Mouse (Mus musculus) liver, embryonic 11.5 days (tissue): Measurements from ENCODE around the gene Renbp. TPM values are rescaled to one million over a fixed set of nuclear protein-coding genes. Genes with fewer than 3 reads are reported as not detected.

Experiments used
- ATAC-seq: fragments of 200-750 bp; cut with Nextera tagmentation; replicated peaks from 2 replicates; pipeline ENCODE4 v1.8.0; 2017; ENCODE audit warnings: moderate number of reproducible peaks, mild to moderate bottlenecking, moderate TSS enrichment, moderate library complexity; ENCODE audit not compliant: low FRiP score
- DNase-seq: peaks from one replicate; pipeline ENCODE4 v3.0.0-alpha.2; 2017; ENCODE audit warnings: low spot score
- H3K27ac ChIP-seq: fragments of 300-500 bp; sonication (generic); 2 replicates; pipeline ENCODE4 v1.5.1; 2014; ENCODE audit warnings: mild to moderate bottlenecking, low read depth, low read length, control low read depth
- H3K27me3 ChIP-seq: fragments of 300-500 bp; sonication (generic); replicated peaks from 2 replicates; pipeline ENCODE4 v1.6.1; 2014; ENCODE audit warnings: low read length, mixed read lengths; ENCODE audit not compliant: control insufficient read depth, insufficient read depth
- H3K36me3 ChIP-seq: fragments of 300-500 bp; sonication (generic); 2 replicates; pipeline ENCODE4 v1.6.1; 2014; ENCODE audit warnings: mild to moderate bottlenecking, low read length, moderate library complexity, mixed read lengths; ENCODE audit not compliant: control insufficient read depth, insufficient read depth
- H3K4me1 ChIP-seq: fragments of 300-500 bp; sonication (generic); replicated peaks from 2 replicates; pipeline ENCODE4 v1.6.1; 2014; ENCODE audit warnings: low read length, mixed read lengths; ENCODE audit not compliant: control insufficient read depth, insufficient read depth
- H3K4me2 ChIP-seq: fragments of 300-500 bp; sonication (generic); 2 replicates; pipeline ENCODE4 v1.6.1; 2014; ENCODE audit warnings: mild to moderate bottlenecking, control low read depth, moderate library complexity
- H3K4me3 ChIP-seq: fragments of 300-500 bp; sonication (generic); 2 replicates; pipeline ENCODE4 v1.5.1; 2014; ENCODE audit warnings: low read depth, low read length, control low read depth
- H3K9ac ChIP-seq: fragments of 300-500 bp; sonication (generic); 2 replicates; pipeline ENCODE4 v1.6.1; 2014; ENCODE audit warnings: low read depth, low read length, control low read depth
- H3K9me3 ChIP-seq: fragments of 300-500 bp; sonication (generic); 2 replicates; pipeline ENCODE4 v1.6.1; 2016; ENCODE audit warnings: low read length, inconsistent platforms, mixed read lengths; ENCODE audit not compliant: control insufficient read depth
- WGBS: fragments of 180-500 bp; shearing (Covaris S2); extraction: QIAGEN DNeasy Blood & Tissue Kit; methylation state at CpG from one replicate; pipeline ENCODE4 v1.1.7; 2014; 5-methylcytosine and 5-hydroxymethylcytosine counted together
- polyA plus RNA-seq: library from polyadenylated mRNA; unstranded; fragments of >200 nt; fragmentation: Nextera tagmentation; extraction: Ambion mirVana; gene quantifications from 2 replicates; pipeline ENCODE4 v1.2.1, GENCODE M21; 2014

Gene Renbp
- polyA plus RNA-seq, 1 experiment from 2014 or later = 32.5 TPM

DNA sequence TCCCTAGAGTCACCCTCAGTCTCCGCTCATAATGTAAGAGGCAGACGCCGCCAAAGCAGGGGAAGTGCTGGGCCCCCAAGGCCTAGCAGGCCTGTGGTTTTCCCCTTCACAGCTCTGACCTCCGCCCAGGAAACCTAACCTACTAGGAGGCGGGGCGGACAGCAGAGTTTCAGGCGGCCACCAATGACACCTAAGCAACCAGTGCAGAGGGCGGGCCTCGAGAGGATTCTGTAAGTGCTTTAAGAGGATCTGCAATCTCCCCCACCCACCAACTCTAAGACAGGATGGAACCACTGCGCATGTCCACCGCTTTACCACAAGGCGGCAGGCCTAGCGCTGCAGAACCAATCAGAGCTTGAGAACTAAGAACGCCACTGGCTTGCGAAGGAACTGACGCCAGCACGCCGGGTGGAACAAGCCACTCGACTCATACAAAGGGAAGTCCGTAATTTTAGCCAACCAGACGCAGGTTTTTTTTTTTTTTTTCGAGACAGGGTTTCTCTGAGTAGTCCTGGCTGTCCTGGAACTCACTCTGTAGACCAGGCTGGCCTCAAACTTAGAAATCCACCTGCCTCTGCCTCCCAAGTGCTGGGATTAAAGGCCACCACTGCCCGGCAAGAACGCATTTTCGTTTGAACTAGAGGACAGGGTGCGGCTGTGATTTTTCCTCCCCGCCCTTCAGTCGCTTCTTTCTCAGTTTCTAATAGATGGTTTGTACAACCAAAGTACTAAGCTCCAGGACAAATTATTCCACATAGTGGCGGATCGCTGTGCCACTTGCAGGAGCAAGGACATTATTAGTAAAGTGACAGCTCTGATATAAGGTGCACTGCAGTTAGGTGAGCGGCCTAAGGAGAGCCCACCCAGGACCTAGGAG lies 15.6 kb downstream of the Renbp start:
- Histone ChIP-seq H3K4me2 (peak overlapping the region; percentile 64), H3K4me1 (peaks cover 2% of the 10 kb centered on the region), H3K27ac (peak overlapping the region; percentile 70), H3K27me3 (peaks cover 6% of the 10 kb centered on the region; the same call in 1 of the 2 replicates), H3K9ac (no peak overlapping the region), H3K4me3 (peak overlapping the region; percentile 34), H3K36me3 (no peaks in the 10 kb centered on the region; the same call in 1 of the 2 replicates), H3K9me3 (no peaks in the 10 kb centered on the region)
- ATAC-seq = peak; percentile 95
- 22% methylated on average over 31 of the region's 31 CpGs for WGBS
- peak; percentile 79 for DNase-seq

DNA sequence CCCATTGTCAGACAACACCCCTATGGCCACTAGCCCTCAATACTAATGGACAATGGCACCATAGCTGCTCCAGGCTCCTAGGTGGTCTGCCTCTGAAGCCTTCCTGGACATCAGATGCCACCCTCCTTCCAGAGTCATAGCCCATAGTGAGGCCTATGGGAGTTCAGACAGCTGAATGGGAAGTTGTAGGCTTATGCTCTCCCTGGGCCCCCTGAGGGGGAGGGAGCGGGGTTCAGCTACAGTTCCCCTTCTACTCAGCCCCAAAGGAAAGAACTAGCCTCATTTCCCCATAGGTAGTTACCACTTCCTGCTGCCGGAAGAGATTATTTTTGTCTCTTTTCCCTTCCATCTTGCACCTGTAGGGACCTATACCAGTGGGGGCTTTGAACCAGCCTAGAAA lies 19.1 kb downstream of the Renbp start:
- H3K27ac ChIP-seq = peak overlapping the region; percentile 56
- H3K9ac ChIP-seq = no peak overlapping the region; the same call in 1 of the 2 replicates
- peak overlapping the region; percentile 75 for H3K4me2 ChIP-seq
- H3K9me3 ChIP-seq = no peaks in the 10 kb centered on the region
- H3K36me3 ChIP-seq = no peaks in the 10 kb centered on the region
- 64% methylated on average over 2 of the region's 2 CpGs for WGBS
- H3K27me3 ChIP-seq = peaks cover 3% of the 10 kb centered on the region; the same call in 1 of the 2 replicates
- H3K4me3 ChIP-seq = no peak overlapping the region
- DNase-seq (no peak), ATAC-seq (no peak)
- H3K4me1 ChIP-seq = peaks cover 2% of the 10 kb centered on the region

DNA sequence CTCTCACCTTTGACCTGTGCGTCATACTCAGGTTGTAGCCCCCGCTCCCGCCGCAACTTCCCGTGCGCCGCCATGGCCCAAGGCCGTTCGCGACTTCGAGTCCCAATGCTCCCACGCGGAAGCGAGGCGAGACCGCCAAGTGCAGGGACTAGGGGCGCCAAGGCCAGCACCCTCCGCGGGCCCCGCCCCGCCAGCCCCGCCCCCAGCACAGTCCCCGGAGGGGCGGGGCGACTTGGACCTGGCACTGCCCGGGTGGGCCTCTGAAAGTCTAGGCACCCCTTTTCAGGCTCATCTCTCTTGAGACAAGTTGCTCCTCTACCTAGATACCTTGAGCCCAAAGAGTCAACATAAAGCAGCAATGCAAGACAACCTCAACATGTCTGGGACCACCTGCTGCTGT lies 19.5 kb downstream of the Renbp start:
- Histone ChIP-seq H3K27me3 (peaks cover 3% of the 10 kb centered on the region; the same call in 1 of the 2 replicates), H3K27ac (peak overlapping the region; percentile 56), H3K36me3 (no peaks in the 10 kb centered on the region), H3K9me3 (no peaks in the 10 kb centered on the region), H3K4me2 (peak overlapping the region; percentile 75), H3K9ac (peak overlapping the region; percentile 62), H3K4me3 (peak overlapping the region; percentile 40), H3K4me1 (peaks cover 2% of the 10 kb centered on the region)
- DNase-seq = peak; percentile 46
- ATAC-seq = peak; percentile 46; the same call in 1 of the 2 replicates
- 16% methylated on average over 24 of the region's 26 CpGs for WGBS

GRCm38 (mm10) chrX:73910451-73910850 lies 20.2 kb downstream of the Renbp start:
- H3K4me2 ChIP-seq = peak overlapping the region; percentile 75
- H3K36me3 ChIP-seq = no peaks in the 10 kb centered on the region
- no peak overlapping the region; the same call in 1 of the 2 replicates for H3K9ac ChIP-seq
- ATAC-seq = no peak
- H3K4me1 ChIP-seq = peaks cover 2% of the 10 kb centered on the region
- H3K4me3 ChIP-seq = peak overlapping the region; percentile 40
- no peaks in the 10 kb centered on the region for H3K9me3 ChIP-seq
- DNase-seq = no peak
- peak overlapping the region; percentile 56; the same call in 1 of the 2 replicates for H3K27ac ChIP-seq
- H3K27me3 ChIP-seq = peaks cover 3% of the 10 kb centered on the region; the same call in 1 of the 2 replicates

DNA sequence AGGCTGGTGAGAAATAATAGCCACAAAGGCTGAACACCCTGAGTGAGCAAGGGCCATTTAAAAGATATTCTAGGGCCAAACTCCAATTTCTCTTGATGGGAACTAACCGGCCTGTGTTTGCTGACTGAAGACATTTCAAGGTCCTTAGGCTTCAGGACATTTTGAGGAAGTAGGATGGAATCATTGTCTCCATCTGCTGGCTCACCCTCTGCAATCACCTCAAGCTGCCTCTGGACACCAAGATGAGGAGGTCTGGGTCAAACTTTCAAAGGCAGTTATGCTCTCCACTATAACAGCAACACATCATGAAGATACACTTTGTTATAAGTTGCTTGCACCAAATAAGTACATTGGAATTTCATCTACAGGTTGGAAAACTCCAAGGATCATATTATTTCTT lies 20.6 kb downstream of the Renbp start:
- Histone ChIP-seq H3K27me3 (peaks cover 3% of the 10 kb centered on the region; the same call in 1 of the 2 replicates), H3K9ac (no peak overlapping the region), H3K4me2 (peak overlapping the region; percentile 75), H3K4me1 (peaks cover 2% of the 10 kb centered on the region), H3K9me3 (no peaks in the 10 kb centered on the region), H3K27ac (no peak overlapping the region), H3K4me3 (peak overlapping the region; percentile 40), H3K36me3 (no peaks in the 10 kb centered on the region)
- 31% methylated on average over 1 of the region's 1 CpGs for WGBS
- no peak for ATAC-seq
- no peak for DNase-seq

DNA sequence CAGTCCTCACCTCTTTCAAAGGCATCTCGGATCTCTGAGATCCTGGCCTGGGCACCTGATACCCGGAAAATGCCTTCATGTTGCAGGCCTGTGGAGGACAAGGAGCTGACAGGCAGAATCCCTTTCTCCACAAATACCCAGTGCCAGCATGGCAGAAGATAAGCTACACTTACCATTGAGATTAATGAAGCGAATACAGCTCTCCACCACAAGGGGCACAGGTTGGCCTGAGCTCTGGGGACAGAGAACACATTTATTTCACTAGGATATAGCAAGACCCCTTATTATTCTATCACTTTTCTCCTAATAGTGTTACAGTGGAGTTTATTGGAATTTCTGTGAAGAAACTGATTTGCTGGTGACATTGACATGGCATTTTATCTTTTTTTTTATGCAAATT lies 32.7 kb downstream of the Renbp start:
- ATAC-seq (no peak), DNase-seq (no peak)
- H3K4me1 ChIP-seq = no peaks in the 10 kb centered on the region
- H3K9ac ChIP-seq = no peak overlapping the region
- no peak overlapping the region for H3K4me3 ChIP-seq
- no peaks in the 10 kb centered on the region for H3K36me3 ChIP-seq
- no peaks in the 10 kb centered on the region for H3K27me3 ChIP-seq
- H3K27ac ChIP-seq = no peak overlapping the region
- no peak overlapping the region for H3K4me2 ChIP-seq
- WGBS = 66% methylated on average over 3 of the region's 3 CpGs
- no peaks in the 10 kb centered on the region for H3K9me3 ChIP-seq

GRCm38 (mm10) chrX:73895719-73896118 lies 34.9 kb downstream of the Renbp start, which contains the start of gene L1cam:
Gene L1cam (minus strand): TSS chrX:73896105.
- Histone ChIP-seq H3K9me3 (no peaks in the 10 kb centered on the region), H3K4me1 (no peaks in the 10 kb centered on the region), H3K27me3 (peaks cover 3% of the 10 kb centered on the region), H3K36me3 (no peaks in the 10 kb centered on the region), H3K4me2 (no peak within 1 kb of the TSS), H3K4me3 (no peak within 1 kb of the TSS), H3K9ac (no peak within 1 kb of the TSS), H3K27ac (no peak within 1 kb of the TSS)
- no peak for DNase-seq
- 13% methylated on average over 2 of the region's 2 CpGs for WGBS
- no peak for ATAC-seq

- Histone ChIP-seq H3K4me1 (no peaks in the 10 kb centered on the region), H3K9ac (no peak overlapping the region), H3K4me3 (no peak overlapping the region), H3K27me3 (peaks cover 3% of the 10 kb centered on the region), H3K9me3 (no peaks in the 10 kb centered on the region), H3K27ac (no peak overlapping the region), H3K4me2 (no peak overlapping the region), H3K36me3 (no peaks in the 10 kb centered on the region)
- WGBS = 82% methylated on average over 14 of the region's 14 CpGs
- ATAC-seq (no peak), DNase-seq (no peak)
These were observed 37.8 kb downstream of the Renbp start for GRCm38 (mm10) chrX:73892833-73893232.
